Mouse (Mus musculus) lung, adult 2 months (tissue): ENCODE measurements at regions not wholly inside any gene's neighbourhood (a gene's known extent, or its start where the extent isn't known, plus 50 kb on each side); places are given as distances from the start of the nearest gene placed in this dataset.

Experiments used
- DNase-seq: peaks from one replicate; pipeline ENCODE4 v3.0.0; 2022
- H3K4me1 ChIP-seq: fragments of 200-500 bp; 2 replicates; pipeline ENCODE4 v1.6.1; 2011; ENCODE audit warnings: low read length; ENCODE audit not compliant: control insufficient read depth, insufficient read depth
- H3K4me3 ChIP-seq: fragments of 200-500 bp; replicated peaks from 2 replicates; pipeline ENCODE3; 2011; ENCODE audit warnings: low read depth, mild to moderate bottlenecking, control low read depth, low read length; ENCODE audit errors: extremely low read depth
- CTCF ChIP-seq: fragments of 200-500 bp; IDR thresholded peaks from 2 replicates; pipeline ENCODE4 v1.5.1; 2011; ENCODE audit warnings: mild to moderate bottlenecking, low read length, control low read depth; ENCODE audit not compliant: insufficient read depth
- POLR2A ChIP-seq: fragments of 200-500 bp; IDR thresholded peaks from 2 replicates; pipeline ENCODE4 v1.6.1; 2011; ENCODE audit warnings: low read depth, mild to moderate bottlenecking, control low read depth, low read length, borderline replicate concordance; ENCODE audit errors: extremely low read depth
- WGBS: fragments of 180-500 bp; shearing (Covaris S2); methylation state at CpG from one replicate; pipeline ENCODE4 v1.1.7; 2018; 5-methylcytosine and 5-hydroxymethylcytosine counted together

DNA sequence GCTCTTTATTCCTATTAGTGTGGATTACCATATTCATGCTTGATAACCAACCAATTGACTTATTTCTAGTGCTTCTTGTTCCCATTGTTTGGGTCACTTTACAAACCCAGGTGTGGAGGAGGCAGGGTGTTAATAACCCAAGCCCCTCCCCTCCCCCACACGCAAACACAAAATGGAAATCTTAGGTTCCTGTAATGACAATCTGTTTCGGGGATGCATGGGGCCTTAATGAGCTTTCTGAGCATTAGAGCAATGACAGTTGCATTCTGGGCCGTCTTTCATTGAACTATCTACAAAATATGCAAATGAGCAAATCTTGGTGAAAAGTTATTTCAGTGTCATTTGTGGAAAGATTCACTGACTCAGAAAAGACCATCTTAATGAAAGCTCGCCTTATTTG is 225.9 kb downstream of the Zfp326 start:
- no peak for DNase-seq
- no peak for TF ChIP-seq POLR2A
- no peak for TF ChIP-seq CTCF
- Histone ChIP-seq H3K4me3 (no peak overlapping the region), H3K4me1 (no peaks in the 10 kb centered on the region)
- 92% methylated on average over 4 of the region's 4 CpGs for WGBS

DNA sequence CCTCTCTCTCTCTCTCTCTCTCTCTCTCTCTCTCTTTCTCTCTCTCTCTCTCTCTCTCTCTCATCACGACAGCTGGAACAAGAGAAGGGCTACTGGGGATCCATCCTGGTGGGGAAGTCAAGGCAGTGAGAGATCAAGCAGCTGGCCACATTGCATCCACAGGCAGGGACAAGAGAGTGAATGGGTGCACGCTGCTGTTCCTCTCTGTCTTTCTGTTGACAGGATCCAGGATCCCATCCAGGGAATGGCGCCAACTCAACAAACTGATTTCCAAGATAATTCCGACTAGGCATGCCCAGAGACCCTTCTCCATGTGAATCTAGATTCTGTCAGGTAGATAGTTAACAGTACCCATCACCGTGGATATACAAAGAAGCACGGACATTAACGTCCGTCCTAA is 222.5 kb downstream of the Zfp326 start:
- WGBS, result 58% methylated on average over 8 of the region's 8 CpGs
- no peak for TF ChIP-seq CTCF
- no peak for TF ChIP-seq POLR2A
- H3K4me1 ChIP-seq, result no peaks in the 10 kb centered on the region
- no peak for DNase-seq
- H3K4me3 ChIP-seq, result no peak overlapping the region

- no peaks in the 10 kb centered on the region for H3K4me1 ChIP-seq
- WGBS, result 65% methylated on average over 7 of the region's 7 CpGs
- TF ChIP-seq POLR2A (no peak), CTCF (no peak)
- no peak for DNase-seq
- H3K4me3 ChIP-seq, result no peak overlapping the region
These were observed 213.0 kb downstream of the Zfp326 start for GRCm38 (mm10) chr5:106089332-106089731.

DNA sequence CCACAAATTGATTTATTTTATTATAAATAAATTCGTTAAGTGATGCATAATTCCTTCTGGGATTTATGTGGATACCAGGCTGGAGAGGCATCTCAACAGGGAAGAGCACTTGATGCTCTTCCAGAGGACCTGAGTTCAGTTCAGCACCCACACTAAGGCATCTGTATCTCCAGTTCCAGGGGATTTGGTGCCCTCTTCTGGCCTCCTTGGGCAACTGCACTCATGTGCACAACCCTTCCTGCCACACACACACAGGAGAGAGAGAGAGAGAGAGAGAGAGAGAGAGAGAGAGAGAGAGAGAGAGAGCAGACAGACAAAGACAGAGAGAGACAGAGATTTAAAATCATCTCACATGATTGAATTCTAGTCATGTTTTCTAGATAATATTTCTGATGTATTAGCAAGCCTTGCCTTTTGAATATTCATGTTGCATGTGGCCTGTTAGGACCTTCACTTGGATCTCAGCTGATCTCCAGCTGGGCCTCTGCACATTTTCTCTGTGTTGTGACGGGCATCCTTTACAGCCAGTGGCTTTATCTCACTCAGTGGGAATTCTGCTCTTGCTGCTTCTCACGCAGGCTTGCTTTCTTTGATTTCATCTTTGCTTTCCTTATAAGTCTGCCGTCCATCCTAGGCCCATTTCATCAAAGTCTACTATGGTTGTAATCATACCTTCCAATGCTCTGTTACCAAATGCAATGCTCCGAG is 212.3 kb downstream of the Zfp326 start:
- no peaks in the 10 kb centered on the region for H3K4me1 ChIP-seq
- TF ChIP-seq POLR2A (no peak), CTCF (no peak)
- no peak for DNase-seq
- WGBS, result 87% methylated on average over 5 of the region's 5 CpGs
- no peak overlapping the region for H3K4me3 ChIP-seq

DNA sequence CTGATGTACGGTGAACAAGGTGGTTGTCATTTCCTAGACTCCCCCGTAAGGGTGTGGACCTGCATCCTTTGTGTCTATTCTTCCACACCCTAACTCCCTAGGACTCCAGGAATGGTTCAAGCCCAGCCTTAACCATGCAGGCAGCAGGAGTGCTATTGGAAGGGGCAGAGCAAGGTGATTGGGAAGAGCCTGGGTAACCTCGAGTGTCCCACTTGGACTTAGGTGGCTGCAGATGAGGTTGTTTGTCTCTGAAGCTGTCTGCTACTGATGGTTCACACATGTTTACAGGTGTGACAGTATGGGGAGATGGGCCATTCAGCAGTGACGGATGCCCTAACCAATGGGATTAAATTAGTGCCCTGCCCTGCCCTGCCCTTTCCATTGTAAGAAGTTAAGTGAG is 207.4 kb downstream of the Zfp326 start:
- H3K4me3 ChIP-seq, result no peak overlapping the region
- no peak for DNase-seq
- no peak for TF ChIP-seq CTCF
- TF ChIP-seq POLR2A, result no peak
- 73% methylated on average over 4 of the region's 4 CpGs for WGBS
- H3K4me1 ChIP-seq, result no peaks in the 10 kb centered on the region

DNA sequence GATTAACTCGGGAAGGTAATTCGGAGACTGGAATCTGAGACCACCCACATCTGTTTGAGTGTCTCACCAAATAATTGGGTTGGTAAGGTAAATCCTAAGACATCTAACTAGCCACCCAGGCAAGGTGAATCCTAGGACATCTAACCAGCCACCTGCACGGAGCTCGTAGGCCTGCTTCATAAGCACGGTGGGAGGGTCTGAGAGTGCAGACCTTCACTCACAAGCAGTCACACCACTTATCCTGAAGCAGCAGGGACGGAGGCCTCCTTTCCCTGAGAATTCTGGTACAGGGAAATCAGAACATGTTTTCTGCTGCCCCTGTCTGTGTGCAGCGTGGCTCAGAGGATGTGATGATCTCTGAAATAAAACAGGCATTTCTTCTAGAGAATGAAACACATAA is 206.5 kb downstream of the Zfp326 start:
- H3K4me3 ChIP-seq, result no peak overlapping the region
- no peaks in the 10 kb centered on the region for H3K4me1 ChIP-seq
- WGBS, result 65% methylated on average over 7 of the region's 7 CpGs
- no peak for DNase-seq
- TF ChIP-seq POLR2A (no peak), CTCF (no peak)

DNA sequence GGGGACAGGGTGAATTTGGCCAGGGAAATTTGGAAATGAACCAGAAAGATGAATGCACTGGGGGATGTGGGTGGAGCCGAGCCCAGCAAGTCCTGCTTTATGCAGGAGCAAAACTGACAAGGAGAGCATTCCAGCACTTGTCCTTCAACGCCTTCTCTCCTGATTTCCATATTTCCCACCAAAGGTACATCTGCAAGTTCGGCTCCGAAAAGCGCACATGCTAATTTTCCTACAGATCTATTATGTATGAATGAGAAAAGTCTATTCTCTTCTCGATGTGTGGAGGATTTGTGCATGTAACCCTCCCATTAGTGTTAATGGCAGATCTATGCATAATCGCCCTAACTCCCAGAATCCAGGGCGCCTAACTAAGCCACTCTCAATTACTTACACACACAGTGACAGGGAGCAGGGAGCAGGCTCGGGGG is 190.8 kb downstream of the Zfp326 start:
- Histone ChIP-seq H3K4me3 (no peak overlapping the region), H3K4me1 (no peaks in the 10 kb centered on the region)
- TF ChIP-seq POLR2A, result no peak
- no peak for TF ChIP-seq CTCF
- 78% methylated on average over 9 of the region's 9 CpGs for WGBS
- DNase-seq, result no peak

- TF ChIP-seq CTCF (no peak), POLR2A (no peak)
- DNase-seq, result no peak
- H3K4me1 ChIP-seq, result no peaks in the 10 kb centered on the region
- no peak overlapping the region for H3K4me3 ChIP-seq
These were observed 190.3 kb downstream of the Zfp326 start for GRCm38 (mm10) chr5:106066706-106067105.

GRCm38 (mm10) chr5:106064366-106064765 is 188.0 kb downstream of the Zfp326 start:
- no peak for TF ChIP-seq POLR2A
- TF ChIP-seq CTCF, result no peak
- Histone ChIP-seq H3K4me3 (no peak overlapping the region), H3K4me1 (no peaks in the 10 kb centered on the region)
- DNase-seq, result no peak
- WGBS, result 74% methylated on average over 7 of the region's 7 CpGs

GRCm38 (mm10) chr5:106062926-106063325 is 186.6 kb downstream of the Zfp326 start:
- no peak for TF ChIP-seq CTCF
- no peak for DNase-seq
- Histone ChIP-seq H3K4me1 (no peaks in the 10 kb centered on the region), H3K4me3 (no peak overlapping the region)
- WGBS, result 84% methylated on average over 6 of the region's 6 CpGs
